Mouse (Mus musculus): Measurements from ENCODE around the gene Net1. TPM values are rescaled to one million over a fixed set of nuclear protein-coding genes. Genes with fewer than 3 reads are reported as not detected.
A peak's percentile ranks its signal among the peaks of the same experiment; 100 is the strongest.
"Not testable (repeated sequence)": the region's sequence is repeated elsewhere in the genome, so short reads cannot be mapped to it uniquely, and the experiment has no call there.

Net1 gene
- polyA plus RNA-seq, 1 experiment from 2014 or later, result 149 TPM

DNA sequence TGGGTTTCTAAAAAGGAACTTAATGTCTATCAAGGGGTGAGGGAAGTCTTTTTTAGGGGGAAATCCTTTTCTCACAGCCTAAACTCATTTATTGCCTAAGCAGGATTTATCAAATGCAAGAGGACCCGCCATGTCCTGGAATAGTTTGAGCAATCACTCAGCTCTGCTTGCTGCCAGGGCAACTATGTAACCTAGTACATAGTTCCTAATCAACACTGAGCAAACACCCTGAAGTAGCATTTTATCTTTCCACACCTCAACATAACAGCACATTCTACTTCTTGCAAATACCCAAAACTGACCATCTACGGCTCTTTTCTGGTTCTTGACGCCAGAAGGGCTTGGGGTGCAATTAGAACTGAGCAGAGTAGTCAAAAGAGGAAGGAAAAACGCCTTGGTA lies 9.8 kb downstream of the Net1 start:
- ATAC-seq (ENCODE audit: insufficient number of reproducible peaks, low FRiP score, low TSS enrichment, low read depth), result no peak
- no peak overlapping the region for H3K4me3 ChIP-seq (replicated peaks)
- H3K9ac ChIP-seq, result no peak overlapping the region
- H3K4me2 ChIP-seq (replicated peaks), result no peak overlapping the region
- WGBS, result 85% methylated on average over 4 of the region's 4 CpGs
- H3K27ac ChIP-seq (replicated peaks), result no peak overlapping the region
- H3K9me3 ChIP-seq (replicated peaks), result no peaks in the 10 kb centered on the region
- no peaks in the 10 kb centered on the region for H3K27me3 ChIP-seq
- H3K36me3 ChIP-seq, result no peaks in the 10 kb centered on the region
- H3K4me1 ChIP-seq, result no peaks in the 10 kb centered on the region

GRCm38 (mm10) chr13:3907151-3907696 lies 10.8 kb downstream of the Net1 start:
- H3K36me3 ChIP-seq, result no peaks in the 10 kb centered on the region
- no peak overlapping the region for H3K4me3 ChIP-seq (replicated peaks)
- H3K4me2 ChIP-seq (replicated peaks), result no peak overlapping the region
- no peak overlapping the region for H3K9ac ChIP-seq
- H3K4me1 ChIP-seq, result no peaks in the 10 kb centered on the region
- H3K27me3 ChIP-seq, result no peaks in the 10 kb centered on the region
- ATAC-seq (ENCODE audit: insufficient number of reproducible peaks, low FRiP score, low TSS enrichment, low read depth), result no peak
- H3K9me3 ChIP-seq (replicated peaks), result no peaks in the 10 kb centered on the region
- WGBS, result 83% methylated on average over 6 of the region's 6 CpGs
- H3K27ac ChIP-seq (replicated peaks), result no peak overlapping the region

DNA sequence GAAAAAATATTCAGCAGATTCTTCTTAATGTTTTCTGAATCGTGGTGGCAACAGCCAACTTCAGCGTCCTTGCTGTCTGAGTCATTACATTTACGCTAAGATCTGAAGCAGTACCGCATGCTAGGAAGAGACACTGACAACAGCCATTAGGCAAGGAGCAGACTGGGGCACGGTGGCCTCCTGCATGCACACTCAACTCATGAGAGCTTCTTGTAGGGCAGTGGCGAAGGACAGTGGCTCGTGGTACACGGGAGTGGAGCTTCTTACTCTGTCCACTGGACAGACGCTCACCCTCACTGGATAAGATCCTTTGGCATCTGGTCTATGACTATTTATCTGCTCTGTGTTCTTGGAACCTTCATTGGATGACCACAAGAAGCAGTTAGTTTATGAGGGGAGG lies 18.7 kb downstream of the Net1 start:
- no peak for ATAC-seq (ENCODE audit: insufficient number of reproducible peaks, low FRiP score, low TSS enrichment, low read depth)
- Histone ChIP-seq H3K27ac (replicated peaks) (no peak overlapping the region), H3K9me3 (replicated peaks) (no peaks in the 10 kb centered on the region), H3K9ac (no peak overlapping the region), H3K4me3 (replicated peaks) (no peak overlapping the region), H3K36me3 (peaks cover 4% of the 10 kb centered on the region; the same call in 1 of the 2 replicates), H3K4me2 (replicated peaks) (no peak overlapping the region), H3K4me1 (no peaks in the 10 kb centered on the region; the same call in 1 of the 2 replicates), H3K27me3 (no peaks in the 10 kb centered on the region)
- WGBS, result 89% methylated on average over 9 of the region's 9 CpGs

GRCm38 (mm10) chr13:3898202-3898601 lies 19.8 kb downstream of the Net1 start:
- H3K4me2 ChIP-seq (replicated peaks); H3K27ac ChIP-seq (replicated peaks); H3K9me3 ChIP-seq (replicated peaks); H3K9ac ChIP-seq; H3K27me3 ChIP-seq; H3K4me3 ChIP-seq (replicated peaks); H3K4me1 ChIP-seq; H3K36me3 ChIP-seq; ATAC-seq (ENCODE audit: insufficient number of reproducible peaks, low FRiP score, low TSS enrichment, low read depth): not testable (repeated sequence)
- 94% methylated on average over 5 of the region's 5 CpGs for WGBS

DNA sequence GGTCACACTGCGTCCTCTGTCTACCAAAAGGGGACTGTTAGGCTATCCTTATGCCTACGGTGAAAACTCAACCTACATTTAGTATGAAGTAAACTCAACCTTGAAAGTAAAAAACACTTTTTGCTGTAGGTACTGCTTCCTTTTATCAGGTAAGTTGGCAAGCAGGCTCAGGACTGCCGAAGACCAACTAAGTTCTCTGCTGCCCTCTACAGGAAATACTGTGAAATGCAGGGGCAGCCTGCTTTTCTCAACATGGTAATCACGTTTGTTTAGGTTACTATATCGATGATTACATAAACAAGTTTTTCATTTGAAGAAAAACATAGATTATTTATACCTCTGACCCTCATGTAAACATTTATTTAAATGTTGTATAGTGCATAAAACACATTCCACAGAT lies 21.1 kb downstream of the Net1 start:
- no peak for ATAC-seq (ENCODE audit: insufficient number of reproducible peaks, low FRiP score, low TSS enrichment, low read depth)
- WGBS, result 23% methylated on average over 5 of the region's 5 CpGs
- no peak overlapping the region for H3K9ac ChIP-seq
- H3K9me3 ChIP-seq (replicated peaks), result no peaks in the 10 kb centered on the region
- peaks cover 6% of the 10 kb centered on the region for H3K4me1 ChIP-seq
- H3K27ac ChIP-seq (replicated peaks), result no peak overlapping the region
- H3K36me3 ChIP-seq, result peaks cover 4% of the 10 kb centered on the region; the same call in 1 of the 2 replicates
- H3K4me3 ChIP-seq (replicated peaks), result no peak overlapping the region
- no peaks in the 10 kb centered on the region for H3K27me3 ChIP-seq
- H3K4me2 ChIP-seq (replicated peaks), result no peak overlapping the region

- no peak overlapping the region for H3K9ac ChIP-seq
- no peak overlapping the region for H3K4me2 ChIP-seq (replicated peaks)
- H3K9me3 ChIP-seq (replicated peaks), result no peaks in the 10 kb centered on the region
- H3K27me3 ChIP-seq, result no peaks in the 10 kb centered on the region
- H3K36me3 ChIP-seq, result peaks cover 4% of the 10 kb centered on the region; the same call in 1 of the 2 replicates
- peaks cover 6% of the 10 kb centered on the region for H3K4me1 ChIP-seq
- 89% methylated on average over 6 of the region's 6 CpGs for WGBS
- H3K4me3 ChIP-seq (replicated peaks), result no peak overlapping the region
- H3K27ac ChIP-seq (replicated peaks), result no peak overlapping the region
- no peak for ATAC-seq (ENCODE audit: insufficient number of reproducible peaks, low FRiP score, low TSS enrichment, low read depth)
Measured at GRCm38 (mm10) chr13:3896032-3896431, 22.0 kb downstream of the Net1 start.

GRCm38 (mm10) chr13:3895397-3895980 lies 22.5 kb downstream of the Net1 start:
- no peak for ATAC-seq (ENCODE audit: insufficient number of reproducible peaks, low FRiP score, low TSS enrichment, low read depth)
- WGBS, result 80% methylated on average over 8 of the region's 8 CpGs

GRCm38 (mm10) chr13:3894549-3894948 lies 23.5 kb downstream of the Net1 start:
- WGBS, result 72% methylated on average over 8 of the region's 8 CpGs
- Histone ChIP-seq H3K27ac (replicated peaks) (no peak overlapping the region), H3K4me1 (peaks cover 6% of the 10 kb centered on the region), H3K27me3 (no peaks in the 10 kb centered on the region), H3K4me2 (replicated peaks) (no peak overlapping the region), H3K36me3 (no peaks in the 10 kb centered on the region), H3K9ac (no peak overlapping the region), H3K4me3 (replicated peaks) (no peak overlapping the region), H3K9me3 (replicated peaks) (no peaks in the 10 kb centered on the region)
- ATAC-seq (ENCODE audit: insufficient number of reproducible peaks, low FRiP score, low TSS enrichment, low read depth), result no peak

More at GRCm38 (mm10) chr13:3895397-3895980, 22.5 kb downstream of the Net1 start:
- Histone ChIP-seq H3K4me3 (replicated peaks) (no peak overlapping the region), H3K9me3 (replicated peaks) (no peaks in the 10 kb centered on the region), H3K4me1 (peaks cover 6% of the 10 kb centered on the region), H3K27me3 (no peaks in the 10 kb centered on the region), H3K27ac (replicated peaks) (no peak overlapping the region), H3K9ac (no peak overlapping the region), H3K4me2 (replicated peaks) (no peak overlapping the region), H3K36me3 (no peaks in the 10 kb centered on the region)

GRCm38 (mm10) chr13:3893126-3893734 lies 24.8 kb downstream of the Net1 start:
- Histone ChIP-seq H3K9ac (peak overlapping the region; percentile 76), H3K4me2 (replicated peaks) (peak overlapping the region; percentile 63), H3K27me3 (no peaks in the 10 kb centered on the region), H3K27ac (replicated peaks) (peak overlapping the region; percentile 89), H3K9me3 (replicated peaks) (no peaks in the 10 kb centered on the region), H3K4me3 (replicated peaks) (peak overlapping the region; percentile 71), H3K4me1 (peaks cover 13% of the 10 kb centered on the region), H3K36me3 (peaks cover 5% of the 10 kb centered on the region)
- peak; percentile 93 for ATAC-seq (ENCODE audit: insufficient number of reproducible peaks, low FRiP score, low TSS enrichment, low read depth)
- WGBS, result under 1% methylated on average over 35 of the region's 35 CpGs

DNA sequence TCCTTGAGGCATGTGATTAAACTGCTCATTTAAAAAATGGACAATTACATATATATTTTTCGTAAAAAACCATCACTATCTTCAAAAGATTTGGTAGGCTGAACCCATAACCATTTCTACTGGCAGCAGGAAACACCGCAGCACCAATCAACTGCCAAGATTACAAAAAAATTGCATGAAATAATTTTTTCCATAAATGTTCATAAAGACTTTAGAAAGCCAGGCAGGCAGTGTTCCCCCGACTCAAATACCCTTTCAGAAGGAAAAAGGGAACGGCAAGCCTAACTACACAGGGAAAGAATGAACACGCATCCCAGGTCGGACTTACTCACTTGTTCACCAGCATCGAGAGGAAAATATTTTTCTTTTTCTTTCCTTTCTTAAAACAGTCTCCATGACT lies 25.4 kb downstream of the Net1 start:
- Histone ChIP-seq H3K27me3 (no peaks in the 10 kb centered on the region), H3K4me1 (peaks cover 13% of the 10 kb centered on the region), H3K4me3 (replicated peaks) (peak overlapping the region; percentile 71), H3K9me3 (replicated peaks) (no peaks in the 10 kb centered on the region), H3K27ac (replicated peaks) (peak overlapping the region; percentile 72), H3K9ac (peak overlapping the region; percentile 76), H3K36me3 (peaks cover 12% of the 10 kb centered on the region), H3K4me2 (replicated peaks) (peak overlapping the region; percentile 63)
- WGBS, result 3% methylated on average over 7 of the region's 7 CpGs
- no peak for ATAC-seq (ENCODE audit: insufficient number of reproducible peaks, low FRiP score, low TSS enrichment, low read depth)

- 17% methylated on average over 8 of the region's 8 CpGs for WGBS
- peak overlapping the region; percentile 72 for H3K27ac ChIP-seq (replicated peaks)
Measured at GRCm38 (mm10) chr13:3891479-3892087, 26.4 kb downstream of the Net1 start.

More at GRCm38 (mm10) chr13:3891479-3892087, 26.4 kb downstream of the Net1 start:
- H3K36me3 ChIP-seq, result peaks cover 22% of the 10 kb centered on the region
- peak overlapping the region; percentile 76 for H3K9ac ChIP-seq
- H3K27me3 ChIP-seq, result no peaks in the 10 kb centered on the region
- peaks cover 13% of the 10 kb centered on the region for H3K4me1 ChIP-seq
- H3K9me3 ChIP-seq (replicated peaks), result no peaks in the 10 kb centered on the region
- H3K4me3 ChIP-seq (replicated peaks), result peak overlapping the region; percentile 71
- peak overlapping the region; percentile 63 for H3K4me2 ChIP-seq (replicated peaks)
- ATAC-seq (ENCODE audit: insufficient number of reproducible peaks, low FRiP score, low TSS enrichment, low read depth), result no peak
